Mouse (Mus musculus) MEL (cell line): ENCODE measurements at regions not wholly inside any gene's neighbourhood (a gene's known extent, or its start where the extent isn't known, plus 50 kb on each side); places are given as distances from the start of the nearest gene placed in this dataset.

Experiments used
- DNase-seq: peaks from one replicate; pipeline ENCODE4 v3.0.0; 2011; ENCODE audit warnings: low read depth, low spot score
- H3K27ac ChIP-seq: 2 replicates; pipeline ENCODE4 v1.5.1; 2012; ENCODE audit warnings: low read depth, mild to moderate bottlenecking, control low read depth, low read length, moderate library complexity; ENCODE audit not compliant: control insufficient read depth
- H3K27me3 ChIP-seq, 2 experiments: fragments of 150-350 bp in 1 of 2; sonication (generic) in 1 of 2; 2 replicates each; pipeline ENCODE4 v1.6.1; 2012; ENCODE audit warnings: low read length in 2 of 2, mild to moderate bottlenecking in 2 of 2, improper control_type of control experiment in 1 of 2, moderate library complexity in 1 of 2; ENCODE audit not compliant: insufficient read depth in 2 of 2, control insufficient read depth in 1 of 2
- H3K36me3 ChIP-seq, 2 experiments: 2 replicates each; pipeline ENCODE4 v1.6.1; 2012 to 2014; ENCODE audit warnings: low read length in 2 of 2, improper control_type of control experiment in 1 of 2, inconsistent platforms in 1 of 2, mild to moderate bottlenecking in 1 of 2; ENCODE audit not compliant: insufficient read depth in 2 of 2, control insufficient read depth in 1 of 2
- H3K4me1 ChIP-seq, 2 experiments: fragments of 150-350 bp in 1 of 2; sonication (generic) in 1 of 2; 2 replicates each; pipeline ENCODE4 v1.6.1; 2012; ENCODE audit warnings: low read length in 2 of 2, improper control_type of control experiment in 1 of 2, mild to moderate bottlenecking in 1 of 2; ENCODE audit not compliant: insufficient read depth in 2 of 2, control insufficient read depth in 1 of 2
- H3K4me3 ChIP-seq, 2 experiments: fragments of 150-350 bp in 1 of 2; sonication (generic) in 1 of 2; 2 replicates each; pipeline ENCODE4 v1.5.1; 2012; ENCODE audit warnings: low read depth in 2 of 2, low read length in 2 of 2, mild to moderate bottlenecking in 2 of 2, moderate library complexity in 2 of 2, control low read depth in 1 of 2, improper control_type of control experiment in 1 of 2; ENCODE audit not compliant: control insufficient read depth in 1 of 2, insufficient read depth in 1 of 2
- H3K79me2 ChIP-seq: 2 replicates; pipeline ENCODE4 v1.6.1; 2012; ENCODE audit warnings: mild to moderate bottlenecking, low read length, moderate library complexity; ENCODE audit not compliant: control insufficient read depth, poor library complexity, insufficient read depth
- H3K9ac ChIP-seq: 2 replicates; pipeline ENCODE4 v1.6.1; 2012; ENCODE audit warnings: low read depth, mild to moderate bottlenecking, control low read depth, low read length, moderate library complexity; ENCODE audit not compliant: control insufficient read depth, poor library complexity, severe bottlenecking
- H3K9me3 ChIP-seq: fragments of 150-350 bp; sonication (generic); replicated peaks from 2 replicates; pipeline ENCODE4 v1.6.1; 2012; ENCODE audit warnings: mild to moderate bottlenecking, low read length, improper control_type of control experiment, moderate library complexity; ENCODE audit not compliant: insufficient read depth
- ELF1 ChIP-seq: IDR thresholded peaks from 2 replicates; pipeline ENCODE4 v1.6.1; 2014; ENCODE audit warnings: low read depth, mild to moderate bottlenecking, inconsistent platforms, low read length, improper control_type of control experiment, moderate library complexity
- EP300 ChIP-seq, 2 experiments: IDR thresholded peaks; 2 replicates each; pipeline ENCODE4 v1.6.1; 2011; ENCODE audit warnings: improper control_type of control experiment in 2 of 2, low read length in 2 of 2, low read depth in 1 of 2, mild to moderate bottlenecking in 1 of 2
- GATA1 ChIP-seq: IDR thresholded peaks from 2 replicates; pipeline ENCODE4 v1.6.1; 2011; ENCODE audit warnings: low read depth, low read length, improper control_type of control experiment
- MYC ChIP-seq: IDR thresholded peaks from 2 replicates; pipeline ENCODE4 v1.6.1; 2011; ENCODE audit warnings: low read depth, mild to moderate bottlenecking, low read length, improper control_type of control experiment, moderate library complexity
- POLR2A ChIP-seq, 2 experiments: IDR thresholded peaks; 2 replicates each; pipeline ENCODE4 v1.6.1; 2011 to 2012; ENCODE audit warnings: low read length in 2 of 2, mild to moderate bottlenecking in 2 of 2, control low read depth in 1 of 2, improper control_type of control experiment in 1 of 2, low read depth in 1 of 2, moderate library complexity in 1 of 2; ENCODE audit not compliant: control insufficient read depth in 1 of 2, insufficient read depth in 1 of 2, poor library complexity in 1 of 2
- POLR2AphosphoS5 ChIP-seq: IDR thresholded peaks from 2 replicates; pipeline ENCODE4 v1.6.1; 2012; ENCODE audit warnings: low read depth, borderline replicate concordance, mild to moderate bottlenecking, inconsistent platforms, low read length, moderate library complexity, mixed read lengths
- RAD21 ChIP-seq: IDR thresholded peaks from 2 replicates; pipeline ENCODE4 v1.6.1; 2011; ENCODE audit warnings: mild to moderate bottlenecking, low read depth, low read length, improper control_type of control experiment
- SIN3A ChIP-seq: IDR thresholded peaks from 2 replicates; pipeline ENCODE4 v1.6.1; 2012; ENCODE audit warnings: low read length, improper control_type of control experiment, inconsistent platforms
- SMC3 ChIP-seq: IDR thresholded peaks from 2 replicates; pipeline ENCODE4 v1.6.1; 2011; ENCODE audit warnings: low read depth, low read length, improper control_type of control experiment
- TAL1 ChIP-seq: IDR thresholded peaks from 2 replicates; pipeline ENCODE4 v1.6.1; 2012; ENCODE audit warnings: mild to moderate bottlenecking, inconsistent platforms, low read length, moderate library complexity, mixed read lengths
- TCF12 ChIP-seq: IDR thresholded peaks from 2 replicates; pipeline ENCODE4 v1.6.1; 2014; ENCODE audit warnings: low read depth, mild to moderate bottlenecking, inconsistent platforms, low read length, improper control_type of control experiment, moderate library complexity
- USF1 ChIP-seq: IDR thresholded peaks from 2 replicates; pipeline ENCODE4 v1.6.1; 2014; ENCODE audit warnings: low read depth, mild to moderate bottlenecking, inconsistent platforms, low read length, improper control_type of control experiment, moderate library complexity
- ZKSCAN1 ChIP-seq: IDR thresholded peaks from 2 replicates; pipeline ENCODE4 v1.6.1; 2012; ENCODE audit warnings: low read depth, mild to moderate bottlenecking, inconsistent platforms, low read length, improper control_type of control experiment, moderate library complexity
- ZMIZ1 ChIP-seq: IDR thresholded peaks from 2 replicates; pipeline ENCODE4 v1.6.1; 2012; ENCODE audit warnings: low read depth, mild to moderate bottlenecking, inconsistent platforms, low read length, improper control_type of control experiment, moderate library complexity

DNA sequence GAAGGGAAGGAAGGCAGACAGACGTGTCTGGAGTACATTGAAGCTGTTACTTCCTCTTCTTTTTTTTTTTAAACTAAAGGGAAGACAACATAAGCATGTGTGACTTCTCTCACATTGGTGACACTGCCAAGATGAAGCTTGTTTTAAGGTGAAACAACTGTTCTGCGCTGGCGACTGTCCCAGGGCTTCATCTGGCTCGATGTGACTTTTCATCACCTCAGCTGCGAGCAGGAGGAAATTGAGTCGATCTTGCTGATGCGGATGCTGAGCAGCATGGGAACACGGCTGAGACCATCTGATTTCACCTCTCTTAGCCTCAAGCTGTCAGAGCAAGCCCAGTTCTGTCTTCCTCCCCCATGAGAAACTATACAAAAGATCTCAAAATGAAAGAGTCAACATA, 363.1 kb upstream of the Cdh5 start:
- H3K4me1 ChIP-seq = no peaks in the 10 kb centered on the region
- no peak for TF ChIP-seq USF1
- TF ChIP-seq ELF1 = no peak
- TF ChIP-seq POLR2A (IDR thresholded peaks at IDR 0.05; ENCODE audit: control insufficient read depth in 1 of 2, insufficient read depth in 1 of 2, low read depth in 1 of 2, low read length in 2 of 2, poor library complexity in 1 of 2) = no peak
- TF ChIP-seq TCF12 = no peak
- no peak for TF ChIP-seq POLR2AphosphoS5
- TF ChIP-seq TAL1 = no peak
- no peaks in the 10 kb centered on the region for H3K79me2 ChIP-seq
- no peak overlapping the region for H3K4me3 ChIP-seq
- DNase-seq = no peak
- no peak overlapping the region for H3K9ac ChIP-seq
- H3K36me3 ChIP-seq = no peaks in the 10 kb centered on the region
- no peak overlapping the region for H3K27ac ChIP-seq
- H3K9me3 ChIP-seq = no peaks in the 10 kb centered on the region
- no peaks in the 10 kb centered on the region for H3K27me3 ChIP-seq

DNA sequence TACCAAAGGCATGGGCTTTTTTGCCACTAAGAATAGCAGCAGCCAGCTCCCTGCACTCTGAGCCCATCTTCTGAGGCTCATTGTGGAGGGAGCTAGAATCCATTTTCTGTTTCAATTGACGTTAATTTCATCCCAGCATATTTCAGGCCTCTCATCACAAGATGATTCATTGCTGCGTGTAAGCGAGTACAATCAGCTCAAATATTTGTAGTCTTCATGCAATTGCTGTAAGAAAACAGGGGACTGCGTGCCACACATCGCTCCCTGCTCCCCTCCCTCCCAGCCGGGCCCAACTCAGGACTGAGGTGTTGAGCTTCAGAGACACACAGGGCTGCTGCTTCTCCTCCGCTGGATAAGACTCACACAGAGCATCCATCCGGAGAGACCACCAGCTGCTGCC, 360.0 kb upstream of the Cdh5 start:
- H3K9me3 ChIP-seq = no peaks in the 10 kb centered on the region
- no peaks in the 10 kb centered on the region for H3K27me3 ChIP-seq
- H3K27ac ChIP-seq = no peak overlapping the region
- no peak overlapping the region for H3K4me3 ChIP-seq
- H3K4me1 ChIP-seq = no peaks in the 10 kb centered on the region
- no peaks in the 10 kb centered on the region for H3K79me2 ChIP-seq
- no peak for DNase-seq
- TF ChIP-seq MYC = no peak
- TF ChIP-seq SIN3A = no peak
- no peak for TF ChIP-seq EP300 (IDR thresholded peaks at IDR 0.05; ENCODE audit: low read depth in 1 of 2, low read length in 2 of 2)
- no peak for TF ChIP-seq ELF1
- TF ChIP-seq ZMIZ1 = no peak
- TF ChIP-seq ZKSCAN1 = no peak
- TF ChIP-seq GATA1 = no peak
- TF ChIP-seq SMC3 = no peak
- no peak for TF ChIP-seq RAD21
- H3K9ac ChIP-seq = no peak overlapping the region
- no peaks in the 10 kb centered on the region for H3K36me3 ChIP-seq

DNA sequence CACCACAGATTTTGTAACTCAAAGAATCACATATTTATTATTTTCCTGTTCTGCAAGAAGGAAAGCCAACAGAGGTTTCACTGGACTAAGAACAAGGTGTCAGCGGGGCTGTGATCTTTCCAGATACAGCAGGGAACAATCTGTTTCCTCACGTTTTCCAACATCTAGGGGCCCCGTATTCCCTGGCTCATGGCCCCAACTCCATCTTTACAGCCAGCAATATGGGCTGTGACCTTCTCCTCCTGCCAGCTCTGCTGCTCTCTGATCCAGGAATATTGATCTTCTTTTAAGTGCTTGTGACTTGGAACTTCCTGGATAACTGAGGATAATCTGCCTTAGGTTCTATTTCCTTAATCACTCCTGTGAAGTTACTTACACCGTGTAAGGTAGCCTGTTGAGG, 352.7 kb upstream of the Cdh5 start:
- DNase-seq = no peak
- Histone ChIP-seq H3K79me2 (no peaks in the 10 kb centered on the region), H3K27ac (no peak overlapping the region), H3K4me3 (no peak overlapping the region), H3K9me3 (no peaks in the 10 kb centered on the region), H3K27me3 (no peaks in the 10 kb centered on the region), H3K36me3 (no peaks in the 10 kb centered on the region), H3K9ac (no peak overlapping the region), H3K4me1 (no peaks in the 10 kb centered on the region)
- TF ChIP-seq RAD21 = no peak
- TF ChIP-seq, all 39 proteins: peak for 0
